Mouse (Mus musculus) midbrain, embryonic 13.5 days (tissue): ENCODE measurements at regions not wholly inside any gene's neighbourhood (a gene's known extent, or its start where the extent isn't known, plus 50 kb on each side); places are given as distances from the start of the nearest gene placed in this dataset.

Experiments used
- ATAC-seq: fragments of 200-750 bp; cut with Nextera tagmentation; 2 replicates; pipeline ENCODE4 v1.8.0; 2017; ENCODE audit warnings: mild to moderate bottlenecking, moderate TSS enrichment, moderate library complexity
- H3K27ac ChIP-seq: fragments of 300-500 bp; sonication (generic); 2 replicates; pipeline ENCODE4 v1.5.1; 2015; ENCODE audit warnings: inconsistent platforms, mild to moderate bottlenecking, moderate library complexity
- H3K27me3 ChIP-seq: fragments of 300-500 bp; sonication (generic); 2 replicates; pipeline ENCODE4 v1.6.1; 2015; ENCODE audit warnings: mild to moderate bottlenecking, inconsistent platforms
- H3K36me3 ChIP-seq: fragments of 300-500 bp; sonication (generic); 2 replicates; pipeline ENCODE4 v1.6.1; 2015; ENCODE audit warnings: mild to moderate bottlenecking, inconsistent platforms
- H3K4me1 ChIP-seq: fragments of 300-500 bp; sonication (generic); replicated peaks from 2 replicates; pipeline ENCODE4 v1.6.1; 2015; ENCODE audit warnings: inconsistent platforms
- H3K4me2 ChIP-seq: fragments of 300-500 bp; sonication (generic); replicated peaks from 2 replicates; pipeline ENCODE4 v1.6.1; 2015; ENCODE audit warnings: moderate library complexity, mild to moderate bottlenecking, inconsistent platforms
- H3K4me3 ChIP-seq: fragments of 300-500 bp; sonication (generic); replicated peaks from 2 replicates; pipeline ENCODE4 v1.5.1; 2015; ENCODE audit warnings: mild to moderate bottlenecking, inconsistent platforms
- H3K9ac ChIP-seq: fragments of 300-500 bp; sonication (generic); replicated peaks from 2 replicates; pipeline ENCODE4 v1.6.1; 2015; ENCODE audit warnings: mild to moderate bottlenecking, inconsistent platforms
- H3K9me3 ChIP-seq: fragments of 300-500 bp; sonication (generic); 2 replicates; pipeline ENCODE4 v1.6.1; 2016; ENCODE audit warnings: mild to moderate bottlenecking, inconsistent platforms
- WGBS: fragments of 180-500 bp; shearing (Covaris S2); methylation state at CpG from one replicate; pipeline ENCODE4 v1.1.7; 2015; 5-methylcytosine and 5-hydroxymethylcytosine counted together

- Histone ChIP-seq H3K4me2 (no peak overlapping the region), H3K9me3 (no peaks in the 10 kb centered on the region), H3K4me3 (no peak overlapping the region), H3K27ac (no peak overlapping the region), H3K36me3 (no peaks in the 10 kb centered on the region), H3K27me3 (no peaks in the 10 kb centered on the region), H3K9ac (no peak overlapping the region), H3K4me1 (no peaks in the 10 kb centered on the region)
- 91% methylated on average over 4 of the region's 4 CpGs for WGBS
- ATAC-seq = no peak
These were observed 67.8 kb upstream of the Gm14444 start for GRCm38 (mm10) chr2:174942221-174942620.

GRCm38 (mm10) chr2:174948106-174948505, 61.9 kb upstream of the Gm14444 start:
- H3K9me3 ChIP-seq = no peaks in the 10 kb centered on the region
- no peak overlapping the region for H3K4me2 ChIP-seq
- H3K27ac ChIP-seq = no peak overlapping the region
- H3K9ac ChIP-seq = no peak overlapping the region
- ATAC-seq = no peak
- H3K4me1 ChIP-seq = no peaks in the 10 kb centered on the region
- WGBS = 88% methylated on average over 8 of the region's 8 CpGs
- no peak overlapping the region for H3K4me3 ChIP-seq
- H3K27me3 ChIP-seq = no peaks in the 10 kb centered on the region
- no peaks in the 10 kb centered on the region for H3K36me3 ChIP-seq
